Mouse (Mus musculus) heart, adult 18-20 months (tissue): ENCODE results near the gene Arhgef7. TPM values are rescaled to one million over a fixed set of nuclear protein-coding genes. Genes with fewer than 3 reads are reported as not detected.
"Not testable (repeated sequence)": the region's sequence is repeated elsewhere in the genome, so short reads cannot be mapped to it uniquely, and the experiment has no call there.

Experiments used
- DNase-seq, 2 experiments: peaks; one replicate each; pipeline ENCODE4 v3.0.0; 2021 to 2022; ENCODE audit warnings: mixed read lengths in 1 of 2
- total RNA-seq, 2 experiments: library from RNA; stranded (reverse); gene quantifications; 2 replicates each; pipeline ENCODE4 v1.2.3; 2021

Arhgef7 gene
- total RNA-seq, 2 experiments from 2014 or later = 96.3 to 113 TPM

DNA sequence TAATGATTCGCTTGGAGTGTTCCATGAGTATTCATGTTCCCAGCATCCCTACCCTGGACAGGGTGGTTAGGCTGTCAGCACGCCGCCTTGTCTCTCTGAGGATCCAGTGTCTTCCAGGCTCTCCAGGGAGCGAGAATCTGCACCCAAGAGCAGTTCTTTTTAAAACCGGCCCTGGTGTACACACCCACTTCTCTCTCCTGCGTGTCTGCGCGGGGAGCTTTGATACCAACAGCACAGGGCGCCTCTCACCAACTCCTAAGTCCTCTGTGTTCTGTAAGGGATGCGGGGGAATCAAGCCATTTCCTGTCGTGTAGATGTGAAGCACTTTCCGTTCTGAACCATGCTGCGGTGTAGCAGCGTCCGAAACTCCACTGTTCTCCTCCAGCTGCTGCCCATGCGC, 107.2 kb downstream of the Arhgef7 start:
- DNase-seq = no peak

DNA sequence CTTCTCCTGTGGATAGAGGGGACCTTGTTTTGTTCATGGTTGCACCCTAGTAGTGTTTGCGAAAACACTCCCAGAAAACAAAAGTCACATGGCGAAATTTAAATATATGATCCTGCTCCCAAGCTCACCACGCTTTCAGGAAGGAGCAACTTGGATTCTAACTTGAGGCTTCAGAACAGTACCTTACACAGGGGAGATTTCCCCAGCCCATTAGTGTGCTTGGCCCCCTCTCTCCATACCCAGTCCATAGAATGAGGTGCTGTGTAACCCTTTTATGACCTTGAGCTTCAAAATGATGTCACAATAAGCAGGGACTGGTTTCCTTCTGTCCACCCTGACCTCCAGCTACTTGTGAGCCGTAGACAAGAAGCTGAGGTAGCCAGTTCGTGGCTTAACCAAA, 112.7 kb downstream of the Arhgef7 start, which contains the start of gene Tex29:
TSS of gene Tex29 (plus strand) at position 301 of the 400 bp plus-strand sequence.
- no peak for DNase-seq

DNA sequence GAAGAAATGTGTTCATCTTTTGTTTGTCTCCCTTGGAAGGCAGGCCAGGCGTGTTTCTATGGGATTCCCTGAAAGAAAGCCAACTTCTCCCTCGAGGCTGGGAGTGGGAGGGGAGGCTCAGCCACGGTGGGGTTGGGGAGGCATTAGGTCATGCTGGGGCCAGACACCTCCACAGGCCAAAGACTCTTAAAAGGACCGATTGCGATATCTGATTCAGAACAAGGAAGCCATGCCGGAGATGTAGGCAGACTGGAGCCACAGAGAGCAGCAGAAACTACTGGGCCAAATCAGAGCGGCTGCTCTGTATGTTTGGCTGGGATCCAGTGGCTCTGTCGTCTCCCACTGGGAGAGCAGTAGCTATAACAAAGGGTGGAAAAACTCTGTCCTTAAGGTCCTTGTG, 114.0 kb downstream of the Arhgef7 start:
- DNase-seq = peak; percentile 19 to 40

DNA sequence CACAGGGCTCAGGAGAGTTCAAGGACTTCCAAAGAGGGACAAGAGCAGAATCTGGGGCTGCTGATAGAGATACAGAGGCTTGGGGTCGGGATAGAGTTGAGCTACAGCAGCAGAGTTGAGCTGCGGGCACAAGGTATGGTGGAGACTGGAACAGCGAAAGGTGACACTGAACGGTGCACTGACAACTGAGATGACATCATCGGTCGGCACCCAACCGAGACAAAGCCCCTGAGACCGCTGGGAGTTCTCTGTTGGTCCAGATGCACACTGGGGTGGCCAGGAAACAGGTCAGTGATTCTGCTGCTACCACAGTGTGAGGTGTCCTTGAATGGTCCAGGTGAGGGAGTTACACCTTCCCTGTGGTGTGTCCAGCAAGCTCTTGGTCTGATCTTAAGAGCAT, 115.2 kb downstream of the Arhgef7 start:
- DNase-seq = no peak

DNA sequence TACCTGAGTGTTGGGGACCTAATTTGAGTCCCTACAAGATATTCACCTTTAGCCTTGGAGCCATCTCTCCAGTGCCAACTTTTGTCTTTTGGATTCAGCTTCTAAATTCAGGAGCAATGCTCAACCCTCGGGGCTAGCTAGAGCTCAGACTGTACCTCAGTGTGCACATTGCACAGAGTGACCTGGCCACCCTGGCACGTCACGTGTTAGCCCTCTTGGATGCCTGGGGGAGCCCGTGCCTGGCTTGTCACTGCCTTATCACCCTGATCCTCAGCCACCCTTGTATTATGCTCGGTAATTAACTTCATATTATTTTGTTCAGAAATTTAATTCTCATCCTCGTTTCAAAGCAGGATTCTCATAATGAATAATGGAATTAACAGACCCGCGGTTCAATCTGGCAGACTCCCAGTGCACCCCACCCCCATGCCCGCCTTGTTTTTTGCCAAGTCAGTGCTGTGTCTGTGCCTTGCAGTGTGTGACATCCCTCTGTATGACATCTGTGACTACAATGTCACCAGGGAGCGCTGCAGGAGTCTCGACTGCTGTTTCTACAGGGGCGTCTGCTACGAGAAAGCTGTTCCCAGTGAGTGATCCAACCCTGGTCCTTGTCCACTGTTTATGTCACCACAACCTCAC, 116.3 kb downstream of the Arhgef7 start:
- no peak for DNase-seq

DNA sequence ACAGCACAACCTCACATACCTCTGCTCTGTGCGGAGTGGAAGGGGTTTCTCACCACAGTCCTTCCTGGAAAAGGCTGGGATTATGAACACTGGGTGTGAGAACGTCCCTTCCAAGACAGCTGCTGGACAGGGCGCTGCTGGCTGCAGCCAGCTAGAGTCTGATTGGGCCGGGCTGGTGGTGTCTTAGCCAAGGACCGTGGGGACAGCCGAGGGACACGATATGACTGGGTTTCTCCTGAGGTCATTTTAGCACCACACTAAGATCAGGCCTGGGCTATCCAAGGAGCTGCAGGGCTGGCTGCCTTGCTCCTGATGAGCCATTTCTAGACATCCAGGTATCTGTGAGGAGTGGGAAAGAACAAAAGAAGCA, 116.8 kb downstream of the Arhgef7 start:
- peak; percentile 33 to 51 for DNase-seq

DNA sequence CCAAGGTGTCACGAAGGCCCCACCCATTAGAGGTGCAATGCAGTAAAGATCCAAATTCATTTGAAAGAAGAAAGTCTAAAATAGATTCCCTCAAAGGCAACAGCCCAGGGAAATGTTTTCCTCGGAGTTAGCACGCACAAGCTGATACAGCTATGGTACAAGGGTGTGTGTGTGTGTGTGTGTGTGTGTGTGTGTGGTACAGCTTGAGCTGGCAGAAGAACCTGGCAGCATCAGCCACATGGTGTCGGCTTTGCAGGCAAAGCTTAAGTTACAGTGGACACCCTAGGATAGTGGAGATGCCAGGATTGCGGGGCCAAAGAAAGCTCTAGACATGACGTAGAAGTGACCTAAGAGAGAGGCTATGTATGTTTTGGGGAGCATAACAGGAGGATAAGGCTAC, 119.3 kb downstream of the Arhgef7 start:
- DNase-seq = no peak

DNA sequence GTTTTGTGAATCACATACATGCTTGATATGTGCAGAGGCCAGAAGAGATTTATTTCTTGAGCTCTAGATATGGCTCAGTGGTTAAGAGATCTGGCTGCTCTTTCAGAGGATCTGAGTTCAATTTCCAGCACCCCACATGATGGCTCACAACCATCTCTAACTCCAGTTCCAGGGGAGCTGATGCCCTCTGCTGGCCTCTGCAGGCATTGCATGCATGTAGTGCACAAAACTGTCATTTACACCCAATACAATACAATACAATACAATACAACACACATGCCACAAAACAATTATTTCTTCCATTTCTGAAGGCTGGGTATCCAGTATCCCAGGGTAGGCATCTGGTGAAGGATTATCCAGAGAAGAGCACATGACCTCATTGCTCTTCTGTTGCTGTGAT, 140.3 kb downstream of the Arhgef7 start:
- DNase-seq = no peak

DNA sequence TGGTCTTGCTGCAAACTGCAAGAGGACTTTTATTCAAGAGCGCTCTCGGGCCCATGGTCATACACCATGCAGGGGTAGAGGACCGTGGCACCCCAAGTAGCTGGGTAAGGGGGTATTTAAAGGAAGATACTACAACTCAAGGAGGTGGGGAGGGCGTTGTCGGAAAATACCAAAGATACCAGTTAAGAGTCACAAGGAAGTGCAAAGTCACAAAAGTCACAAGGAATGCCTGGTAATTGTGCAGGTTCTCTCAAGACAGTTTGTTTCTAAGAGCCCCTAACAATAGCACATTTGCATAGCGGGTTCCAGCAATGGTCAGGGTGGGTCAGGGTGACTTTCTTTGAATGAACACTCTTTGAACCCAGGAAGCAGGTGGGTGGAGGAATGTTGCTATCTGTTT, 146.7 kb downstream of the Arhgef7 start:
- not testable (repeated sequence) for DNase-seq

DNA sequence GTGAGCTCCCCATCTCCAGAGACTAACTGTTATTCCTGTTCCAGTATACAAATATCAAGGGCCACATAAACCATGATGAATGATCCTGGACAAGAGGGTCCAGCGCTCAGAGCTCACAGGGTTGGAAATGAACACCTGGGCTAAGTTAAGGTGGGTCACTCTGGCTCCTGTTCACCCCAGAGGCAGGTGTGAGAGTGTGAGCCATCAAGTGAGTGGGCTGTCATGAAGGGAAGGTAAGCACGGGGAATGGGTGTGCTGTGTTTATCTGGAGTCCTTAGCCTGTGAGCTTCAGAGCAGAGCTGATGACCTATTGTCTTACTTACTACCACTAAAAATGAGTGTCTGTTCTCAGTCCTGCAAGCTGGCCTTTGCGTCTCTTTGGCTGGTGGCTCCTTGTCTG, 157.1 kb downstream of the Arhgef7 start:
- DNase-seq = no peak

Other genes starting within 250 kb of the Arhgef7 start
- gene Rab20, start 249.0 kb upstream of the Arhgef7 start, total RNA-seq = 10 to 100 TPM; 17.4 to 20.5 TPM
- 10 to 100 TPM; 30.1 to 34.4 TPM for gene Naxd, start 230.2 kb upstream of the Arhgef7 start, total RNA-seq
- gene Cars2, start 176.9 kb upstream of the Arhgef7 start, total RNA-seq = 10 to 100 TPM; 51.6 to 52.2 TPM
- 10 to 100 TPM; 16.2 to 18.3 TPM for gene Ing1, start 172.2 kb upstream of the Arhgef7 start, total RNA-seq
- 10 to 100 TPM; 19.6 to 19.8 TPM for gene Ankrd10, start 92.0 kb upstream of the Arhgef7 start, total RNA-seq
- not detected for gene 1700016D06Rik, start 26.7 kb upstream of the Arhgef7 start, total RNA-seq
- gene Tex29, start 112.8 kb downstream of the Arhgef7 start, total RNA-seq = not detected